Mouse (Mus musculus): ENCODE measurements around the gene Syce1l. TPM values are rescaled to one million over a fixed set of nuclear protein-coding genes. Genes with fewer than 3 reads are reported as not detected.

The Syce1l gene
- polyA plus RNA-seq, 1 experiment from 2014 or later, result not detected

- ATAC-seq (ENCODE audit: low FRiP score, low read depth), result no peak
- Histone ChIP-seq H3K27me3 (replicated peaks) (no peaks in the 10 kb centered on the region), H3K4me3 (no peak overlapping the region), H3K27ac (no peak overlapping the region), H3K9ac (no peak overlapping the region), H3K4me2 (replicated peaks) (no peak overlapping the region), H3K9me3 (no peaks in the 10 kb centered on the region), H3K36me3 (no peaks in the 10 kb centered on the region), H3K4me1 (no peaks in the 10 kb centered on the region)
- 96% methylated on average over 1 of the region's 1 CpGs for WGBS
These were observed 33.8 kb downstream of the Syce1l start for GRCm38 (mm10) chr8:113676811-113677210.

GRCm38 (mm10) chr8:113679361-113679760 is 36.3 kb downstream of the Syce1l start:
- H3K4me3 ChIP-seq, result no peak overlapping the region
- no peak overlapping the region for H3K4me2 ChIP-seq (replicated peaks)
- WGBS, result 87% methylated on average over 3 of the region's 3 CpGs

GRCm38 (mm10) chr8:113687889-113688542 is 45.0 kb downstream of the Syce1l start:
- Histone ChIP-seq H3K27ac (no peak overlapping the region), H3K4me2 (replicated peaks) (no peak overlapping the region), H3K9ac (no peak overlapping the region), H3K27me3 (replicated peaks) (no peaks in the 10 kb centered on the region), H3K36me3 (no peaks in the 10 kb centered on the region), H3K4me1 (peaks cover 9% of the 10 kb centered on the region; the same call in 1 of the 2 replicates), H3K9me3 (no peaks in the 10 kb centered on the region), H3K4me3 (no peak overlapping the region)
- WGBS, result 64% methylated on average over 17 of the region's 17 CpGs
- 0 out of 2 replicates have a peak, but pooled peaks have one; percentile 17 for ATAC-seq (ENCODE audit: low FRiP score, low read depth)

More at GRCm38 (mm10) chr8:113679361-113679760, 36.3 kb downstream of the Syce1l start:
- Histone ChIP-seq H3K9me3 (no peaks in the 10 kb centered on the region), H3K36me3 (no peaks in the 10 kb centered on the region), H3K27me3 (replicated peaks) (no peaks in the 10 kb centered on the region), H3K27ac (no peak overlapping the region), H3K9ac (no peak overlapping the region), H3K4me1 (no peaks in the 10 kb centered on the region)
- no peak for ATAC-seq (ENCODE audit: low FRiP score, low read depth)

- 86% methylated on average over 8 of the region's 8 CpGs for WGBS
- H3K27ac ChIP-seq, result no peak overlapping the region
- no peaks in the 10 kb centered on the region for H3K36me3 ChIP-seq
- no peaks in the 10 kb centered on the region for H3K9me3 ChIP-seq
- no peaks in the 10 kb centered on the region for H3K27me3 ChIP-seq (replicated peaks)
- H3K4me1 ChIP-seq, result peaks cover 9% of the 10 kb centered on the region; the same call in 1 of the 2 replicates
- no peak overlapping the region for H3K4me3 ChIP-seq
- no peak for ATAC-seq (ENCODE audit: low FRiP score, low read depth)
- no peak overlapping the region for H3K9ac ChIP-seq
- H3K4me2 ChIP-seq (replicated peaks), result no peak overlapping the region
These were observed 45.5 kb downstream of the Syce1l start for GRCm38 (mm10) chr8:113688543-113688915.

- Histone ChIP-seq H3K27ac (no peak overlapping the region), H3K9me3 (no peaks in the 10 kb centered on the region), H3K4me3 (no peak overlapping the region), H3K27me3 (replicated peaks) (no peaks in the 10 kb centered on the region), H3K4me1 (peaks cover 9% of the 10 kb centered on the region; the same call in 1 of the 2 replicates), H3K4me2 (replicated peaks) (no peak overlapping the region), H3K9ac (no peak overlapping the region), H3K36me3 (no peaks in the 10 kb centered on the region)
- 52% methylated on average over 14 of the region's 14 CpGs for WGBS
- peak; percentile 50; the same call in 1 of the 2 replicates for ATAC-seq (ENCODE audit: low FRiP score, low read depth)
These were observed 48.8 kb downstream of the Syce1l start for GRCm38 (mm10) chr8:113691622-113692343.

GRCm38 (mm10) chr8:113704968-113705367 is 62.0 kb downstream of the Syce1l start:
- no peak overlapping the region for H3K9ac ChIP-seq
- 51% methylated on average over 7 of the region's 7 CpGs for WGBS
- H3K27ac ChIP-seq, result no peak overlapping the region
- H3K36me3 ChIP-seq, result no peaks in the 10 kb centered on the region
- peak; percentile 33; the same call in 1 of the 2 replicates for ATAC-seq (ENCODE audit: low FRiP score, low read depth)
- H3K4me2 ChIP-seq (replicated peaks), result no peak overlapping the region
- no peaks in the 10 kb centered on the region for H3K27me3 ChIP-seq (replicated peaks)
- H3K4me3 ChIP-seq, result no peak overlapping the region
- 0 out of 2 replicates have a peak, but pooled peaks cover 3% of the 10 kb centered on the region for H3K4me1 ChIP-seq
- no peaks in the 10 kb centered on the region for H3K9me3 ChIP-seq

Other genes with a start within 250 kb of the Syce1l start
- gene Mon1b, start 7.6 kb upstream of the Syce1l start, polyA plus RNA-seq (2016; fragmentation: Nextera tagmentation; extraction: Ambion mirVana), result 10.8 and 12.1 TPM in 2 replicates
- gene Adamts18, start 205.5 kb downstream of the Syce1l start, polyA plus RNA-seq (2016; fragmentation: Nextera tagmentation; extraction: Ambion mirVana), result 1.5 and 1.8 TPM in 2 replicates

All from neural tube, embryonic 12.5 days (tissue).